Comparison of ENCODE assay signal across 19 mouse cellular contexts in the genomic region with DNA sequence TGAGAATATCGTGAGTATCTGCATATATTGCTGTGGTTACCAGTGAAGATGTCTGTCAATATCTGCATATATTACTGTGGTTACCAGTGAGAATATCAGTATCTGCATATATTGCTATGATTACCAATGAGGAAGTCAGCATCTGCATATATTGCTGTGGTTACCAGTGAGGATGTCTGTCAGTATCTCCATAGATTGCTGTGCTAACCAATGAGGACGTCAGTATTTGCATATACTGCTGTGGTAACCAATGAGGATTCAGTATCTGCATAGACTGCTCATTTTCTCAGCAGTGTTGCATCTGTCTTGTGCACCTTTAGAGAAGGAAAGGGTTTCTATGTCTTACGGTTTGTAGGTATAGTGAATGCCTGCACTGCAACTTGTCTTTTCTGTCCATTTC. TPM values are rescaled to one million over a fixed set of nuclear protein-coding genes. Genes with fewer than 3 reads are reported as not detected.
DNase-seq lines count a peak whose midpoint lies in the region; ATAC-seq and TF ChIP-seq lines count a peak whose summit lies in the region.
"Had no signal": no experiment of that assay in that cellular context is flagged by ENCODE, and none has a peak within 500 bp of the region (broad histone marks: within the 10 kb centered on the region; RNA-seq: fewer than 3 reads in every experiment).

No protein-coding gene starts in this region.

- TF ChIP-seq EP300 in liver, postnatal 0 days (IDR thresholded peaks at IDR 0.05; ENCODE audit: low read depth) = no peak

- TF ChIP-seq CTCF in liver, postnatal 0 days (IDR thresholded peaks at IDR 0.05; ENCODE audit: low read depth) = no peak
- no peak for TF ChIP-seq CTCF in G1E (IDR thresholded peaks at IDR 0.05; ENCODE audit: low read depth, low read length)

- no peaks in the 10 kb centered on the region for H3K27me3 ChIP-seq in liver, embryonic 12.5 days (replicated peaks)
- H3K27me3 ChIP-seq in liver, postnatal 0 days (ENCODE audit: insufficient read depth, low read length) = no peaks in the 10 kb centered on the region
- H3K27me3 ChIP-seq in G1E (ENCODE audit: insufficient read depth, low read length) = no peaks in the 10 kb centered on the region
- H3K27me3 ChIP-seq: forebrain, embryonic 12.5 days; midbrain, embryonic 13.5 days had no signal

- no peak overlapping the region for H3K4me3 ChIP-seq in liver, embryonic 12.5 days
- no peak overlapping the region for H3K4me3 ChIP-seq in liver, postnatal 0 days (ENCODE audit: low read depth, low read length)
- H3K4me3 ChIP-seq in G1E (ENCODE audit: low read depth, low read length) = no peak overlapping the region

- H3K36me3 ChIP-seq in liver, embryonic 12.5 days = peaks cover 19% of the 10 kb centered on the region
- H3K36me3 ChIP-seq in liver, postnatal 0 days (replicated peaks; ENCODE audit: insufficient read depth, low read length) = peaks cover 2% of the 10 kb centered on the region
- peaks cover 26% of the 10 kb centered on the region for H3K36me3 ChIP-seq in G1E (replicated peaks)

- WGBS in liver, embryonic 12.5 days (ENCODE audit: insufficient replicate concordance) = 76% methylated on average over 3 of the region's 3 CpGs
- WGBS in liver, postnatal 0 days (ENCODE audit: insufficient replicate concordance) = 73% methylated on average over 3 of the region's 3 CpGs

- intact Hi-C loops in heart, postnatal 14 days (cut with DNase I) = no loop called here

- no peaks in the 10 kb centered on the region for H3K9me3 ChIP-seq in liver, embryonic 12.5 days (replicated peaks)
- no peaks in the 10 kb centered on the region for H3K9me3 ChIP-seq in liver, postnatal 0 days (ENCODE audit: low read length)
- H3K9me3 ChIP-seq in G1E (replicated peaks) = no peaks in the 10 kb centered on the region
- H3K9me3 ChIP-seq: forebrain, embryonic 12.5 days; midbrain, embryonic 13.5 days had no signal

- H3K4me2 ChIP-seq in liver, embryonic 12.5 days = peak overlapping the region; percentile 94; the same call in 1 of the 2 replicates
- H3K4me2 ChIP-seq in liver, postnatal 0 days (ENCODE audit: low read depth, low read length) = no peak overlapping the region

- no peak for ATAC-seq in liver, embryonic 12.5 days
- no peak for ATAC-seq in liver, postnatal 0 days
- ATAC-seq in G1E (ENCODE audit: extremely low read depth, insufficient number of reproducible peaks, low FRiP score, poor library complexity, severe bottlenecking) = peak; percentile 62
- peak; percentile 50 for ATAC-seq in megakaryocyte-erythroid progenitor cell, adult 5-6 weeks (replicated peaks; ENCODE audit: low FRiP score, low TSS enrichment, poor library complexity, severe bottlenecking)
- ATAC-seq: hindbrain, postnatal 0 days; midbrain, embryonic 13.5 days had no signal

- no peak overlapping the region for H3K27ac ChIP-seq in liver, embryonic 12.5 days
- no peak overlapping the region for H3K27ac ChIP-seq in liver, postnatal 0 days (ENCODE audit: low read depth)
- H3K27ac ChIP-seq: forebrain, embryonic 12.5 days; hindbrain, postnatal 0 days; midbrain, embryonic 13.5 days had no signal

- H3K4me1 ChIP-seq in liver, embryonic 12.5 days = peaks cover 24% of the 10 kb centered on the region
- H3K4me1 ChIP-seq in liver, postnatal 0 days (ENCODE audit: insufficient read depth) = peaks cover 16% of the 10 kb centered on the region
- H3K4me1 ChIP-seq in G1E (ENCODE audit: insufficient read depth, low read depth, low read length) = peaks cover 24% of the 10 kb centered on the region

- H3K9ac ChIP-seq in liver, embryonic 12.5 days = no peak overlapping the region
- H3K9ac ChIP-seq in liver, postnatal 0 days (replicated peaks) = no peak overlapping the region
- H3K9ac ChIP-seq: forebrain, embryonic 12.5 days; midbrain, embryonic 13.5 days had no signal

- no peak for DNase-seq in liver, postnatal 0 days
- DNase-seq in G1E (ENCODE audit: low spot score) = peak; percentile 17
- peak; percentile 14 for DNase-seq in c-Kit-positive CD71-positive TER-119-positive erythroid progenitor cells, embryonic 14.5 days (ENCODE audit: low spot score)
- no peak for DNase-seq in heart, adult 18-20 months
- no peak for DNase-seq in adrenal gland, adult 2 months
- DNase-seq in heart, postnatal 14 days = no peak
- DNase-seq: adrenal gland, postnatal 36 days; B cell, adult 2 months; cerebellum, postnatal 10 days; gastrocnemius, postnatal 36 days; kidney, adult 18-20 months; kidney, postnatal 36 days; lung, postnatal 36 days; retina, postnatal 1 day had no signal

RNA-seq across cellular contexts. Expression of gene Coa6, which starts 1.5 kb away (rescaled TPM):
- 39.6 and 42.7 TPM in 2 replicates for polyA plus RNA-seq in liver, embryonic 12.5 days (2016; fragmentation: Nextera tagmentation; extraction: Ambion mirVana)
- polyA plus RNA-seq in liver, postnatal 0 days (2015; fragmentation: Nextera tagmentation; extraction: Ambion mirVana) = 81.0 and 97.6 TPM in 2 replicates
- total RNA-seq in G1E (2014; fragmentation: Nextera tagmentation) (11.1 and 21.3 TPM in 2 replicates), G1E (2017) (44.1 and 52.8 TPM in 2 replicates)
- polyA plus RNA-seq in G1E (2012) = 81.2 and 89.2 TPM in 2 replicates
- total RNA-seq in megakaryocyte-erythroid progenitor cell, adult 5-6 weeks (2014; fragmentation: Nextera tagmentation) = 31.5 and 34.2 TPM in 2 replicates
- 13.8 and 36.9 TPM in 2 replicates for total RNA-seq in megakaryocyte-erythroid progenitor cell, adult 5-6 weeks (2017)
- total RNA-seq in heart, adult 18-20 months (2021) = 10 to 100 TPM; 23.3 to 29.1 TPM
- 10 to 100 TPM; 25.5 to 37.6 TPM for total RNA-seq in adrenal gland, adult 2 months (2021)
- 62.6 and 75.9 TPM in 2 replicates for polyA plus RNA-seq in adrenal gland, adult 2 months (2012; rRNA removed)
- total RNA-seq in heart, postnatal 14 days (2021) = 10 to 100 TPM; 23.4 to 27.0 TPM

RNA-seq across cellular contexts. Expression of gene Tarbp1, which starts 54.0 kb away (rescaled TPM):
- polyA plus RNA-seq in liver, embryonic 12.5 days (2016; fragmentation: Nextera tagmentation; extraction: Ambion mirVana) = 3.3 and 3.4 TPM in 2 replicates
- polyA plus RNA-seq in liver, postnatal 0 days (2015; fragmentation: Nextera tagmentation; extraction: Ambion mirVana) = 0.82 and 1.1 TPM in 2 replicates
- total RNA-seq in G1E (2014; fragmentation: Nextera tagmentation) (1.7 and 2.6 TPM in 2 replicates), G1E (2017) (1.8 and 2.0 TPM in 2 replicates)
- polyA plus RNA-seq in G1E (2012) = 0.84 and 1.4 TPM in 2 replicates
- total RNA-seq in megakaryocyte-erythroid progenitor cell, adult 5-6 weeks (2014; fragmentation: Nextera tagmentation) = 20.0 and 22.7 TPM in 2 replicates
- 13.0 and 17.8 TPM in 2 replicates for total RNA-seq in megakaryocyte-erythroid progenitor cell, adult 5-6 weeks (2017)
- total RNA-seq in heart, adult 18-20 months (2021) = 1 to 10 TPM; 4.2 to 4.6 TPM
- 1 to 10 TPM; 4.8 to 5.0 TPM for total RNA-seq in adrenal gland, adult 2 months (2021)
- 3.8 and 4.1 TPM in 2 replicates for polyA plus RNA-seq in adrenal gland, adult 2 months (2012; rRNA removed)
- total RNA-seq in heart, postnatal 14 days (2021) = 1 to 10 TPM; 5.6 to 5.7 TPM

Comparison
In these comparisons a context has a peak if more than half of its experiments do, and no peak if none do; other contexts are left out.
1. ATAC-seq: peak in G1E (single experiment) and megakaryocyte-erythroid progenitor cell, adult 5-6 weeks (single experiment); none in liver, embryonic 12.5 days (single experiment) and liver, postnatal 0 days (single experiment).
2. DNase-seq: peak in G1E (single experiment) and c-Kit-positive CD71-positive TER-119-positive erythroid progenitor cells, embryonic 14.5 days (single experiment); none in liver, postnatal 0 days (single experiment), heart, adult 18-20 months (0 of 2), adrenal gland, adult 2 months (single experiment) and heart, postnatal 14 days (0 of 2).